ENCODE assay signal across 9 mouse cellular contexts in genomic region chr4:120665782-120666181, GRCm38 (mm10). TPM values are rescaled to one million over a fixed set of nuclear protein-coding genes. Genes with fewer than 3 reads are reported as not detected.
DNase-seq lines count a peak whose midpoint lies in the region; ATAC-seq and TF ChIP-seq lines count a peak whose summit lies in the region.
"Had no signal": no experiment of that assay in that cellular context is flagged by ENCODE, and none has a peak within 500 bp of the region (broad histone marks: within the 10 kb centered on the region; RNA-seq: fewer than 3 reads in every experiment).

No protein-coding gene starts in this region.

- H3K4me1 ChIP-seq in midbrain, embryonic 10.5 days: peaks cover 24% of the 10 kb centered on the region
- no peaks in the 10 kb centered on the region; the same call in 1 of the 2 replicates for H3K4me1 ChIP-seq in midbrain, postnatal 0 days (ENCODE audit: insufficient read depth, low read length)
- H3K4me1 ChIP-seq in neural tube, embryonic 15.5 days: peaks cover 25% of the 10 kb centered on the region

- TF ChIP-seq CTCF in midbrain, postnatal 0 days (IDR thresholded peaks at IDR 0.05): no peak

- ATAC-seq in midbrain, postnatal 0 days (ENCODE audit: low FRiP score): no peak
- ATAC-seq in neural tube, embryonic 15.5 days (ENCODE audit: low FRiP score): peak; percentile 49; the same call in 1 of the 2 replicates

- H3K4me3 ChIP-seq in midbrain, embryonic 10.5 days: peak overlapping the region; percentile 82; the same call in 1 of the 2 replicates
- H3K4me3 ChIP-seq in midbrain, postnatal 0 days (ENCODE audit: low read depth, low read length): no peak overlapping the region
- H3K4me3 ChIP-seq in neural tube, embryonic 15.5 days (replicated peaks): no peak overlapping the region

- H3K27me3 ChIP-seq in midbrain, embryonic 10.5 days (ENCODE audit: low read depth, poor library complexity, severe bottlenecking): peaks cover 62% of the 10 kb centered on the region
- peaks cover 13% of the 10 kb centered on the region; the same call in 1 of the 2 replicates for H3K27me3 ChIP-seq in midbrain, postnatal 0 days (ENCODE audit: insufficient read depth, low read length)
- H3K27me3 ChIP-seq in neural tube, embryonic 15.5 days (replicated peaks): peaks cover 43% of the 10 kb centered on the region

- H3K4me2 ChIP-seq in midbrain, postnatal 0 days (ENCODE audit: low read depth, low read length, poor library complexity, severe bottlenecking): no peak overlapping the region
- peak overlapping the region; percentile 93 for H3K4me2 ChIP-seq in neural tube, embryonic 15.5 days

- H3K9ac ChIP-seq in midbrain, postnatal 0 days (replicated peaks; ENCODE audit: low read length, poor library complexity, severe bottlenecking): no peak overlapping the region
- no peak overlapping the region for H3K9ac ChIP-seq in neural tube, embryonic 15.5 days (replicated peaks)

- intact Hi-C loops in gastrocnemius, postnatal 14 days (cut with DNase I; ENCODE audit: low total_unique reads): no loop called here

- peak; percentile 17 for DNase-seq in gastrocnemius, postnatal 14 days
- DNase-seq in gastrocnemius, postnatal 4 days (ENCODE audit: low spot score in 2 of 2): no peak
- DNase-seq in midbrain, embryonic 10.5 days (ENCODE audit: low spot score): no peak
- no peak for DNase-seq in midbrain, postnatal 0 days (ENCODE audit: low spot score)
- peak; percentile 20 for DNase-seq in kidney, adult 9 months
- DNase-seq in spleen, adult 12 weeks (ENCODE audit: low spot score): no peak
- DNase-seq in retina, embryonic 14.5 days (ENCODE audit: low spot score): no peak

- H3K9me3 ChIP-seq in midbrain, embryonic 10.5 days (replicated peaks): no peaks in the 10 kb centered on the region
- no peaks in the 10 kb centered on the region for H3K9me3 ChIP-seq in midbrain, postnatal 0 days (ENCODE audit: low read length)
- no peaks in the 10 kb centered on the region for H3K9me3 ChIP-seq in neural tube, embryonic 15.5 days (replicated peaks)
- H3K9me3 ChIP-seq: lung, embryonic 15.5 days had no signal

- H3K27ac ChIP-seq in midbrain, embryonic 10.5 days (replicated peaks): no peak overlapping the region
- H3K27ac ChIP-seq in midbrain, postnatal 0 days (ENCODE audit: low read depth, low read length): no peak overlapping the region
- H3K27ac ChIP-seq in neural tube, embryonic 15.5 days (replicated peaks): no peak overlapping the region
- H3K27ac ChIP-seq: lung, embryonic 15.5 days had no signal

- no peaks in the 10 kb centered on the region for H3K36me3 ChIP-seq in midbrain, embryonic 10.5 days
- no peaks in the 10 kb centered on the region for H3K36me3 ChIP-seq in midbrain, postnatal 0 days (ENCODE audit: insufficient read depth, low read length)
- H3K36me3 ChIP-seq in neural tube, embryonic 15.5 days: no peaks in the 10 kb centered on the region
- H3K36me3 ChIP-seq: lung, embryonic 15.5 days had no signal

- 70% methylated on average over 7 of the region's 7 CpGs for WGBS in midbrain, embryonic 10.5 days
- WGBS in midbrain, postnatal 0 days: 60% methylated on average over 7 of the region's 7 CpGs
- 9% methylated on average over 7 of the region's 7 CpGs for WGBS in neural tube, embryonic 15.5 days

RNA-seq across cellular contexts. Expression of gene Cited4, which starts 0.6 kb away (rescaled TPM):
- total RNA-seq in gastrocnemius, postnatal 14 days (2021): 10 to 100 TPM; 38.6 to 69.1 TPM
- total RNA-seq in gastrocnemius, postnatal 4 days (2021): 10 to 100 TPM; 12.4 to 14.6 TPM
- 8.5 and 12.7 TPM in 2 replicates for polyA plus RNA-seq in midbrain, embryonic 10.5 days (2016; fragmentation: Nextera tagmentation; extraction: Ambion mirVana)
- total RNA-seq in midbrain, postnatal 0 days (2014; rRNA removed): 5.2 and 9.7 TPM in 2 replicates
- polyA plus RNA-seq in midbrain, postnatal 0 days (2015; fragmentation: Nextera tagmentation; extraction: Ambion mirVana): 6.6 and 7.5 TPM in 2 replicates
- polyA plus RNA-seq in neural tube, embryonic 15.5 days (2015; fragmentation: Nextera tagmentation; extraction: Ambion mirVana): 1.4 and 2.1 TPM in 2 replicates

Comparison
In these comparisons a context has a peak if more than half of its experiments do, and no peak if none do; other contexts are left out.
1. DNase-seq: peak in gastrocnemius, postnatal 14 days (single experiment) and kidney, adult 9 months (single experiment); none in gastrocnemius, postnatal 4 days (0 of 2), midbrain, embryonic 10.5 days (single experiment), midbrain, postnatal 0 days (single experiment), spleen, adult 12 weeks (single experiment) and retina, embryonic 14.5 days (single experiment).